Mouse (Mus musculus) left cerebral cortex, adult 9 months (tissue): ENCODE data around the gene Rnf222.
"Not testable (repeated sequence)": the region's sequence is repeated elsewhere in the genome, so short reads cannot be mapped to it uniquely, and the experiment has no call there.

Experiments used
- DNase-seq, 2 experiments: peaks; one replicate each; pipeline ENCODE4 v3.0.0; 2022; ENCODE audit warnings: low spot score in 2 of 2

The Rnf222 gene

DNA sequence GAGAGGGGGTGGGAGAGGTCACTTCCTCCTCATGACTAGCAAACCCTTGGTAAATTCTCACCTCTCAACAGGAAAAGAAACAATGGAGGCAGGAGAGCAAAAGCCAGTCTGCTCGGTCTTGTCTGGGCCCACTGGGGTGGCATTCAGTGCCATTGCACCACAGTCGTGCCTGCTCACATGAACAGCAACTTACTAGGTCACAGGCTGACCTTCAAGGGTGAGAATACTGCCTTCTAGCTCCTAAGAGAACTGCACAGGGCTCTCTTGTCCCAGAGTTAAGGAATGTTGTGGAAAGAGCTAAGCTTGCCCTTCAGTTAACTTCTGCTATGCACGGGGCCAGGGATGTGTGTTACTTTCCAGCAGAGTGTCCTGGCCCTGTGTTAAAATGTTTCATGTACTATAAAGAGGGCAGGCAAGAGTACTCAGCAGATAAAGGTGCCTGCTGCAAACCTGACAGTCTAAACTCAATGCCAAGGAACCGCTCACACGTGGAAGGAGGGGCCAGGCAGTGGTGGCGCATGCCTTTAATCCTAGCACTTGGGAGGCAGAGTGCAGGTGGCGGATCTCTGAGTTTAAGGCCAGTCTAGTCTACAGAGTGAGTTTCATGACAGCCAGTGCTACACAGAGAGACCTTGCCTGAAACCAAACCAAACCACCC lies 20.6 kb downstream of the Rnf222 start:
- no peak for DNase-seq

DNA sequence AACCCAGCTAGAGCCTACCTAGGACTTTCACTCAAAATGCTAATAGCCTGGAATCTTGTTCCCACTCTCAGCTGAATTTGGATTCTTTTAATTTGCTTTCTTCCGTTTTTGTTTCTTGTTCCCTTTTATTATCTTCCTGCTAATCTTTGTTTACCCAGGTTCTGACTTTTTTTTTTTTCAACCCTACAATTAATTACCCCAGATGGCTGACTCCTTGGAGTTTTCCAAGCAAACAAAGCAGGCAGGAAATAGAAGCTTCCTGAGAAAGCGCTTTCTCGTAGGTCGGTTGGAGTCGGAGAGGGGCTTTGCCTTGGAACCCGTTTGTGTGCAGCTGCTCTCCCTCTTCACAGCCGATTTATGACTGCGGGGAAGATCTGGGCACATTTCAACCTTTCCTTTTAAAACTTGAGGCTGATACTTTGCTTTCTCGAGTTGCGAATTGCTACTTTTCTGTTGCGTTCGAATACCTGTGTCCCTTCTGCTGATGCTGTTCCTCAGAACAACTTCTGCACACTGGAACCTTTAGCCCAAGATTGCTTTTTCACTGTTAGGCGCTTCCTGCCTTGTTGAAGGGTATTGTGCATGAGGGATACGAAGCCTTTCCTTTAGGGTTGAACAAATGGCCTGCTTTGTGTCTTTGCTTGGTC lies 23.3 kb downstream of the Rnf222 start:
- DNase-seq = no peak

DNA sequence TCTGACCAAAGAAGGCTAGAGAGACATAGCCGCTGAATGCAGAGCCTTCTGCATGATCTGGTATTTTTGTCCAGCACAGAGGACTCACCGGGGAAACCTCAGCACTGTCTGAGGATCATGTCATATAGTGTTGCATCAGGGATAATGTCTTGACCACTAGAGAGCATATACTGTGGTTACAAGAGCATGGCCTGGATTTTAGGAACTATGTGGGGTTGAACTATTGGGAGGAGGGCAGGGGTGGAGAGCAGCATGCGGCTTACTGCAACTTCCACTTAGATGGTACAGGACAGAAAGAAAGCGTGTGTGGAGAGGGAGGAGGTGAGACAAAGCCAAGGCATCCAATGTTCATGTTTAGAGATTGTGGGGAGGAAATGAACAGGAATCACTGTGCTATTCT lies 26.2 kb downstream of the Rnf222 start:
- DNase-seq = no peak

DNA sequence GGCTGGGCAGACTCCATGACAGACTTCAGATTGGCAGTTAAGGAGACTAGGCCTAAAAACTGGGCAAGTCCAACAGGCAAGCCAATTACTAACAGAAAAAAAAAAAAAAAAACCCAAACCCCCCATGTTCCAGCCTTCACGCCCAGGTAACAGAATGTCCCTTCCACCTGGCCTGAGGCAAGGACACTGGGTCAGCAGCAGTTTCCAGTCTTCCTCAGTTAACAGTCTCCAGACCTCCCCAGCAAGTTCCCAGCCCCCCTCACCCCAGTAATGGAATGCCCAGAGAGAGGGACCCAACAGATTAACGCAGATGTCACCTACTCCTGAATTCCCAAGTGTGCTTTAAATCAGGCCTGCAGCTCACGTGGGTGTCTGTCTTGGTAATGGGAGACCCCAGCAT lies 34.8 kb downstream of the Rnf222 start:
- DNase-seq = no peak

DNA sequence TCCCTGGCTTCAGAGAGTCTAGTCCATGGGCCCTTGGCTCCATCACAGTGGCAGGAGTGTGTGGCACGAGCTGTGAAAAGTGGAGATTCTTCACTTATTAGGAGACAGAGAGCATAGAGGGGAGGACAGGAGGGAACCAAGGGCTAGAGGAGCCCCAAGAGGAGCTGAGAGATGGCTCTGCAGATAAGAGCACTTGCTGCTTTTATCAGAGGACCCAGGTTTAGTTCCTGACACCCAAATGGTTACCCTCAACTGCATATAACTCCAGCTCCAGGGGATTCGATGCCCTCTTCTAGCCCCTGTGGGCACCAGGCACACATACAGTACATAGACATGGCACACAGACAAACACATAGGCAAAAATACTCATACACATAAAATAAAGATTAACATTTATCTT lies 36.4 kb downstream of the Rnf222 start:
- DNase-seq = no peak

DNA sequence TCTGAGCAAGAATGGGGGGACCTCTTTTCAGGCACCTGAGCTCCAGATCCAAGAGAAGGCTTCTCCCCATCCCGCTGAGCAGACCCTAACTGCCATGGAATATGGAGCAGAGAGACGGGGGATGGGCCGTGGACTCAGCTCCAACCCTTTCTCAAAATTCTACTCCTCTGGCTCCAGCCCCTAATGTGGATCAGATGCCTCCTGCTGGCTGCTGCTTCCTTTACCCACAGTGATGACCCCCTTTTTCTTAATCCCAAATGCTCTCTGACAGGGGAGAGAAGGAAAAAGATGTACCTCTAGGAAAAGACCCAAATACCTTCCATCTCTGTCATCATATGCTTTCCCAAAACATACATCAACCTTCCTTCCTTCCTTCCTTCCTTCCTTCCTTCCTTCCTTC lies 38.6 kb downstream of the Rnf222 start, which contains the start of gene Odf4:
Gene Odf4, minus strand, starts transcription at position 101 of the 400 bp plus-strand sequence.
- DNase-seq = no peak

DNA sequence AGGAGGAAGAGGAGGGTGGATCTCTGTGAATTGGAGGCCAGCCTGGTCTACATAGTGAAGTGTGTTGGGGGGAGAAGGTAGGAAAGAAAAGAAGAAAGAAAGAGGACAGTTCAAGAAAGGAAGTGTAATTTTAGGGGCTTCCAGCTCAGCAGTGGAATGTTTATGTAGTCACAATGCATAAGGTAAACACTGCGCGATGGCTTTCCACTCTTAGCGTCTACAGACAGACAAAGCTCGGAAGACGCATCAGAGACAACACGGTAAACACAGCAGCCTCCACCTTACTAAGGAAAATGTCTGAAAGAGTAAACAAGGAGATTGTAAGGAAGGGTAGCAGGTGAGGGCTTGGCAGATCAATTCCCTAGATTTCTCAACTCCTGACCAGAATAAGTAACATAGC lies 41.6 kb downstream of the Rnf222 start:
- no peak for DNase-seq

DNA sequence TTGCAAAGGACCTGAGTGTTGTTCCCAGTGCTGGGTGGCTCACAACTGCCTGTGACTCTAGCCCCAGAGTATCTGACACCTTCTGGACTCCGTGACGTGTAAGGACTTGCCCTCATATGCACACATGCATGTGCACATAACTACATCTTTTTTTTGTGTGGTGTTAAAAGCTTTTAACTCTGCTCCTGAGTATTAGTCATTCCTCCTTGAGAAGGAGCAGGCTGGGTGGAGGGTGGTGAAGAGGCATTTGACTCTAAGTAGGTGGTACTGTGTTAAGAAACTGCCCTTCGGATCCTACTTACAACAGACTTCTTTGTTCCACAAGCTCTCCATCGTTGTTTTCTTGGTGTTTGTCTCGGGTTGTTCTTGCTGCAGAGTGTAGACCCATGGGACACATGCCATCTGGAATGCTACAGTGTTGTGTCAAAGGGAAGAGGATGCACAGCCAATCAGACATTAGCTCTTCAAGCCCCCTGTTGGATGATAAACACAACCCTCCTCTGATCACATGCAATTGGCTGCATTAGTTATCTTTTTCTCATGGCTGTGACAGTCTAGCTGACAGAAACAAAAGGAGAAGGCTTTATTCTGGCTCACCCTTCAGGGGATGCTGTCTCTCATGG lies 45.6 kb downstream of the Rnf222 start:
- DNase-seq = no peak

DNA sequence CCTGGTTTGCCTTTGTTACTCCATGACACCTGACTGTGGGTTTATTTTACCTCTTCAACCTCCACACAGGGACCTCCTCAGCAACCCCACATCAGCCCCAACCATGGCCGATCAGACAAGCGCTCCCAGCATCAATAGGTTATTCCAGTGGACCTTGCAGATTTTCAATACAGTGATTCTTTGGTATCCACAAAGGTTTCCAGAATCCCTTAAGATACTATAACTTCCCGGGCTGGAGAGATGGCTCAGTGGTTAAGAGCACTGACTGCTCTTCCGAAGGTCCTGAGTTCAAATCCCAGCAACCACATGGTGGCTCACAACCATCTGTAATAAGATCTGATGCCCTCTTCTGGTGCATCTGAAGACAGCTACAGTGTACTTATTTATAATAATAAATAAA lies 48.6 kb downstream of the Rnf222 start:
- DNase-seq = not testable (repeated sequence)

DNA sequence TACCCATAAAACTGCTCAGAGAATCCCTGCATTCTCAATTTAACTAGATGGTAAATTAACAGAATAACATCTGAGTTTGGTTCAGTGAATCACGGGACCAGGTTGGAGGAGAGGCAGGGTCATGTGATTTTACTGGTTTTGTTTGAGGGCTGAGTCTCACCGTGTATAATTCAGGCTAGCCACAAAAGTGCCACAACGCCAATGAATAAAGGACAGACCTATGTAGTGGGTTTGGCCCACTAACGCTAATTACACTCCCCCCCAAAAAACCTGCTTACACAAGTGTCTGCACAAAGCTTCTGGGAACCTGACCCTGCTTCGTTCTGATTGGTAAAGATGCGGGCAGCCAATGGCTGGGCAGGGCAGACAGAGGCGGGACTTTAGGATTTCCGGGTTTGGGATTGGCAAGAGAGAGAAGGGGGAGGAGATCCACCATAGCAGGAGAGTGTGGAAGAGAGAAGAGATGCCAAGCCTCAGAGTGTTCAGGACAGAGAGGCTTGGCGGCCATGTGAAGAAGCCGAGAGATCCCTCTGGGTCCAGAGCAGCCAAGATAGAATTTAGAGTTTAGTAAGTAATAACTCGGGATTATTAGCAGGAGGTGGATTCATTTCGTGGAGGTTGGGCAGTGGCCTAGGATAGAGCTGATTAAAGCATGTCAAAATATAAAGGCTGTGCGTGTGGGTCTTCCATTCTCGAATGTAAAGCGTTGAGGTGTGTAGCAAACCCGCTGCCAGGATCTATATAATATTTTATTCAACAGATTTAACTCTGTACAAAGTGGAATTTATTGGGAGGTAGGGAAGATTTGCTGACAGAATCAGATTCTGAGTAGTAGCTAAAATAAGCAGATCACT lies 51.3 kb downstream of the Rnf222 start:
- DNase-seq = peak; percentile 83 to 94

DNA sequence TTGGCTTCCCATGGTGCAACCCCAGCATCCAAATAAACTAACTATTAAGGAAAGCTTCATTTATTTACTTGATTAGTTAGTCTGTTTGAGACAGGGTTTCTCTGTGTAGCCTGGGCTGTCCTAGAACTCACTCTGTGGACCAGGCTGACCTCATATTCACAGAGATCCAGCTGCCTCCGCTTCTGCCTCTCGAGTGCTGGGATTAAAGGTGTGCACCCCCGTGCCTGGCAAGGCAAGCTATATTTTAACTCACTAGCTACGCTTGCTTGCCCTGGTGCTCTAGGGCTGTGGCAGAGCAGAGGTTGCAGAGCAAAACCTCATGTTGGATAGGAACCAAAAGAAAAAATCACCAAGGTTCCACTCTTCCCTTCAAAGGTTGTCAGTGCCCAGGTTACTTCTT lies 52.2 kb downstream of the Rnf222 start:
- DNase-seq = no peak

DNA sequence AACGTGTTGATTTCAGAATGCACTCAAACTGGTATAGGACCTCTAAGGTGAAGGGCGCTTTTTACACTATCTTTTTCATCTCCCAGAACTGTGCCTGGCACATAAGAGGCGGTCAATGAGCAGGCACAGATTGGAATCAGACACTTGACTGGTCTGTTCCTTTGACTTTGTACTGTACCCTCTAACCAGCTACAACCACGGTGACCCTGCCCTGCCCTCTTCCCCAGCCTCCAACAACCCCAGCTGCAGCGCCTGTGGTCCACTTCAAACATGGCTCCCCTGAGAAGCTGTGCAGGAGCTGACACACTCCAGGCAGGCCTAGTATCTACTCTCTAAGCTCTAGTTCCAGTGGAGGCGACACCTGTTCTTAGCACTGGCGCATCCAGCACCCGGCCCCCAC lies 54.4 kb downstream of the Rnf222 start:
- no peak for DNase-seq

DNA sequence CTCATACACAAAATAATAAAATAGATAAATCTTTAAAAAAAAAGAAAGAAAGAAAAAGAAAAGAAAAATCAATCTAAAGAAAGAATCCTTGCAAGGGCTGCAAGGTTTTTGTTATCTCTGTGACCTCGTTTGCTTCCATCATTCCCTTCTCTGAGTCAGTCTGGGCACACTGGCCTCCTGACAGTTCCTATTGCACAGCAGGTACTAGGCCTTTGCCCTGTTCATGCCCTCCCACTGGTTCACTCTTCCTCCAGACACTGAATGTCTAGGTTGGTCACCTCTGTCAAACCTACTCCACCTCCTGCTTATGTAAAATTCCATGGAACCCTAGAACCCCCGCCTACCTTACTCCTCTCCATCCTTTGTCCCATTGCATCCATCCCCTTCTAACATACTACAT lies 56.9 kb downstream of the Rnf222 start:
- DNase-seq = no peak
